Mouse (Mus musculus) forebrain, postnatal 0 days (tissue): ENCODE results near the gene Bach1. TPM values are rescaled to one million over a fixed set of nuclear protein-coding genes. Genes with fewer than 3 reads are reported as not detected.
A peak's percentile ranks its signal among the peaks of the same experiment; 100 is the strongest.

ENCODE experiments used
- ATAC-seq: fragments of 200-750 bp; cut with Nextera tagmentation; 2 replicates; pipeline ENCODE4 v1.8.0; 2017; ENCODE audit warnings: mild to moderate bottlenecking, moderate library complexity
- DNase-seq: peaks from one replicate; pipeline ENCODE4 v3.0.0-alpha.2; 2015
- H3K27ac ChIP-seq: fragments of 300-500 bp; sonication (generic); 2 replicates; pipeline ENCODE4 v1.5.1; 2014; ENCODE audit warnings: low read depth, mild to moderate bottlenecking, antibody characterized with exemption, low read length, moderate library complexity, mixed read lengths
- H3K27me3 ChIP-seq: fragments of 300-500 bp; sonication (generic); 2 replicates; pipeline ENCODE4 v1.6.1; 2014; ENCODE audit warnings: mild to moderate bottlenecking, low read length, mixed read lengths; ENCODE audit not compliant: insufficient read depth
- H3K36me3 ChIP-seq: fragments of 300-500 bp; sonication (generic); 2 replicates; pipeline ENCODE4 v1.6.1; 2014; ENCODE audit warnings: mild to moderate bottlenecking, moderate library complexity; ENCODE audit not compliant: insufficient read depth
- H3K4me1 ChIP-seq: fragments of 300-500 bp; sonication (generic); 2 replicates; pipeline ENCODE4 v1.6.1; 2014; ENCODE audit warnings: antibody characterized with exemption; ENCODE audit not compliant: insufficient read depth
- H3K4me2 ChIP-seq: fragments of 300-500 bp; sonication (generic); 2 replicates; pipeline ENCODE4 v1.6.1; 2014; ENCODE audit warnings: low read depth, mild to moderate bottlenecking, moderate library complexity
- H3K4me3 ChIP-seq: fragments of 300-500 bp; sonication (generic); 2 replicates; pipeline ENCODE4 v1.5.1; 2014; ENCODE audit warnings: low read depth, low read length, mixed read lengths
- H3K9ac ChIP-seq: fragments of 300-500 bp; sonication (generic); 2 replicates; pipeline ENCODE4 v1.6.1; 2014; ENCODE audit warnings: mild to moderate bottlenecking
- H3K9me3 ChIP-seq: fragments of 300-500 bp; sonication (generic); 2 replicates; pipeline ENCODE4 v1.6.1; 2016; ENCODE audit warnings: low read length
- CTCF ChIP-seq: sonication (generic); IDR thresholded peaks from 2 replicates; pipeline ENCODE4 v1.5.1; 2016; ENCODE audit warnings: antibody characterized with exemption, control low read depth, low read depth
- WGBS: fragments of 180-500 bp; shearing (Covaris S2); extraction: QIAGEN DNeasy Blood & Tissue Kit; methylation state at CpG from one replicate; pipeline ENCODE4 v1.1.7; 2014; 5-methylcytosine and 5-hydroxymethylcytosine counted together
- polyA plus RNA-seq: library from polyadenylated mRNA; unstranded; fragments of >200 nt; fragmentation: Nextera tagmentation; extraction: Ambion mirVana; gene quantifications from 2 replicates; pipeline ENCODE4 v1.2.1, GENCODE M21; 2015
- total RNA-seq: library from RNA; depleted of rRNA; stranded (reverse); fragments of >200 nt; gene quantifications from 2 replicates; pipeline ENCODE4 v1.2.3, GENCODE M21; 2014

Bach1 gene
- total and polyA plus RNA-seq, 2 experiments from 2014 or later = 13.0 to 50.0 TPM

DNA sequence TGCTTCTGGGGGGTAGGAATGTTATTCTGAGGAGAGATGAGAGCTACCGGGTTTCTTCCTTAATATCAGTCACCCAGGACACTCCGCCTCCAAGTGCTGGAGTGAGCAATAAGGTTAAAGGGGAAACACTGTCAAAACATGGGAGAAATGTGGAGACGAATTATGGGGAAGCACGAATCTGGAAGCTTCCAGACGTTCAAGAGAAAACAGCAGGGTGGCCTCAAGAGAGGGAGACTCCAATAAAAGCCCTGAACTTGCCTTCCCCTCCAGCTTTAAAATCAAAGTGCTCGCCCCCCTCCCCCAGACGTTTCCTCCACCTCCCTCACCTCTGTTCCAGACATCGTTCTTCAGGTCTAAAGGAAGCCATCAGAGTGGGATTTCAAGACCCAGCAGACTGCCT lies 38.6 kb downstream of the Bach1 start:
- 84% methylated on average over 8 of the region's 8 CpGs for WGBS
- no peak overlapping the region for H3K9ac ChIP-seq
- no peak overlapping the region for H3K27ac ChIP-seq
- no peak for TF ChIP-seq CTCF
- no peaks in the 10 kb centered on the region for H3K9me3 ChIP-seq
- H3K27me3 ChIP-seq = no peaks in the 10 kb centered on the region
- 0 out of 2 replicates have a peak, but pooled peaks cover 8% of the 10 kb centered on the region for H3K36me3 ChIP-seq
- H3K4me1 ChIP-seq = no peaks in the 10 kb centered on the region
- no peak for DNase-seq
- ATAC-seq = no peak
- H3K4me2 ChIP-seq = no peak overlapping the region
- no peak overlapping the region for H3K4me3 ChIP-seq

- no peaks in the 10 kb centered on the region for H3K9me3 ChIP-seq
- H3K27ac ChIP-seq = no peak overlapping the region
- no peaks in the 10 kb centered on the region for H3K4me1 ChIP-seq
- H3K36me3 ChIP-seq = 0 out of 2 replicates have a peak, but pooled peaks cover 8% of the 10 kb centered on the region
- no peak for ATAC-seq
- H3K9ac ChIP-seq = no peak overlapping the region
- H3K27me3 ChIP-seq = no peaks in the 10 kb centered on the region
- no peak overlapping the region for H3K4me2 ChIP-seq
- DNase-seq = no peak
- 94% methylated on average over 21 of the region's 21 CpGs for WGBS
- TF ChIP-seq CTCF = no peak
- H3K4me3 ChIP-seq = no peak overlapping the region
These were observed 39.3 kb downstream of the Bach1 start for GRCm38 (mm10) chr16:87737842-87738639.

GRCm38 (mm10) chr16:87741034-87741715 lies 42.4 kb downstream of the Bach1 start:
- no peak overlapping the region for H3K4me3 ChIP-seq
- no peaks in the 10 kb centered on the region for H3K9me3 ChIP-seq
- H3K4me2 ChIP-seq = no peak overlapping the region
- TF ChIP-seq CTCF = no peak
- H3K27me3 ChIP-seq = no peaks in the 10 kb centered on the region
- H3K4me1 ChIP-seq = no peaks in the 10 kb centered on the region
- no peak overlapping the region for H3K27ac ChIP-seq
- 93% methylated on average over 9 of the region's 9 CpGs for WGBS
- no peak for DNase-seq
- H3K9ac ChIP-seq = no peak overlapping the region
- H3K36me3 ChIP-seq = no peaks in the 10 kb centered on the region
- ATAC-seq = no peak

DNA sequence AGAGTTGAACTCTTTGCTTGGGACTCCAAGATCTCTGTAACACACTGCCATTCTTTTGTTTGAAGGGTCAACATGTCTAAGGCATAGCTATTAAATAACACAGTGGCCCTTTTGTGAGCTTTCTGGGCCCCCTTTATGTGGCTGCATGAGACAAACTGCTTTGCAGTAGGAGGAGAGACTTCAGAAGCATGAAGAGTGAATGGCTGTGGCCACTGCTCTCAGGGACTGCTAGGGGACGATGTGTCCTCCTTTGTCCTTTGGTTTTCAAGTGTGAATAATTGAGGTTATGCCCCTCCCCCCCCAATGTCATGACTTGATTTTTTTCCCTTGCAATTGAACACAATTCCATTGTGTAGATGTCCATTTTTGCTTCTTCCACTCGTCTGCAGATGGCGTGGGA lies 44.9 kb downstream of the Bach1 start:
- 34% methylated on average over 3 of the region's 3 CpGs for WGBS
- Histone ChIP-seq H3K27me3 (no peaks in the 10 kb centered on the region), H3K9ac (no peak overlapping the region), H3K36me3 (no peaks in the 10 kb centered on the region), H3K4me1 (no peaks in the 10 kb centered on the region), H3K9me3 (no peaks in the 10 kb centered on the region), H3K4me2 (no peak overlapping the region), H3K4me3 (no peak overlapping the region), H3K27ac (no peak overlapping the region)
- ATAC-seq (no peak), DNase-seq (no peak)
- no peak for TF ChIP-seq CTCF

DNA sequence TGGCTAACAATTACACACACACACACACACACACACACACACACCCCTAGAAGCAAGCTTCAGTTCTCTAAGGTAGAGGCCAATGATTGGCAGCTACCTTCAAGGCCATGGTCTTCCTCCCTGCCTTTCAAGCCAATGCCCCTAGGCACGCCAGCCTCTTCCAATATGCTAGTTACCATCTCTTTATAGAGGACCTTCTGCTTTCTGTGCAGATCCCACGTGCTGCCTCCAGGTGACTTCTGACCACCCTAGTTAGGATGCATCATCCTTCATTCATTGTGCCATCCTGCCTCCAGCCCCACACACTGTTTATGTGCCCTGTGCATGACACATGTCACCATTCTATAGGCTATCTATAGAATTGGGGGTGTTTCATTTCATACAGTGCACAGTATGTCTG lies 45.6 kb downstream of the Bach1 start:
- Histone ChIP-seq H3K4me1 (no peaks in the 10 kb centered on the region), H3K27me3 (no peaks in the 10 kb centered on the region), H3K9ac (no peak overlapping the region), H3K4me3 (no peak overlapping the region), H3K36me3 (no peaks in the 10 kb centered on the region), H3K9me3 (no peaks in the 10 kb centered on the region), H3K4me2 (no peak overlapping the region), H3K27ac (no peak overlapping the region)
- DNase-seq = no peak
- no peak for TF ChIP-seq CTCF
- no peak for ATAC-seq
- 77% methylated on average over 2 of the region's 2 CpGs for WGBS

DNA sequence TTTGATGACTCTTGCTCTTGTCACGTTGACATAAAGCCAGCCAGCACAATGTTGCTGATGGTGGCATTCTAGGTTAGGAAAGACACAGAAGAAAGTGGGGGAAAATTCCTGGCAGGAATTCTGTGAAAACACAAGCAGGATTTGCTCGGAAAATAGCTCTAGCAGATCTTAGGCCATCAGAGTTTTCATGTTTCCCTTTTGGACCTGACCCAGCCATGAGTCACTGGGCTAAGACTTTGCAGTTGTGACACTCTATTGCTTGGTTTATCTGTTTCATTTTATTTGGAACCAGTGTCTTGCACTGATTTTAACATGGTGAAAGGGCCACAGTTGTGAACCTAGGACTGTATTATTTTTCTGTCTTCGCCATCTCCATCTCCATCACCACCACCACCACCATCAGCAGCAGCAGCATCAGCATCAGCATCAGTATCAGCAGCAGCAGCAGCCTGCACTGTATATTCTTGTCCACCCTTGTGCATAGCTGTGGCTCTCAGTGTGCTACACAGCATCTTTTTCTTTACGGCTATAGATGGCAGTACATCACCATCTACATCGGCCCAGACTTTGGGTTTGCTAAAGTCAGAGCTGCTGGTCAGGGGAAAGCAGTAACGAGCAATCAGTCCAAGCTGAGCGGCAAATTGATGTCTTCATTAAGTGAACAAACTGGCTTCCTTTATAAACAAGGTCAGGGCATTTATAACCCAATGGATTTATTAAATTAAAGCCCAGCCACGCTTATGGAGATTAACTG lies 46.6 kb downstream of the Bach1 start:
- no peak for DNase-seq
- 0 out of 2 replicates have a peak, but pooled peaks have one; percentile 27 for ATAC-seq
- no peak overlapping the region for H3K4me3 ChIP-seq

More for the DNA sequence above, 46.6 kb downstream of the Bach1 start:
- Histone ChIP-seq H3K4me2 (no peak overlapping the region), H3K36me3 (no peaks in the 10 kb centered on the region), H3K9me3 (no peaks in the 10 kb centered on the region), H3K9ac (no peak overlapping the region), H3K4me1 (no peaks in the 10 kb centered on the region), H3K27ac (no peak overlapping the region), H3K27me3 (no peaks in the 10 kb centered on the region)
- peak; percentile 45 for TF ChIP-seq CTCF
- WGBS = 64% methylated on average over 8 of the region's 8 CpGs
